Mouse (Mus musculus) B cell, adult 2 months (primary cell): ENCODE results near the gene Senp7.
A peak's percentile ranks its signal among the peaks of the same experiment; 100 is the strongest.
"Not testable (repeated sequence)": the region's sequence is repeated elsewhere in the genome, so short reads cannot be mapped to it uniquely, and the experiment has no call there.

Source experiments
- DNase-seq, 2 experiments: peaks; one replicate each; pipeline ENCODE4 v3.0.0; 2022

The Senp7 gene

GRCm38 (mm10) chr16:56048038-56048437 lies at the start of gene Senp7:
Gene Senp7, plus strand, starts transcription at chr16:56048338.
- not testable (repeated sequence) for DNase-seq

- DNase-seq: no peak
These were observed 41.3 kb upstream of the Senp7 start for GRCm38 (mm10) chr16:56006798-56007197.

- no peak for DNase-seq
These were observed 39.3 kb upstream of the Senp7 start for GRCm38 (mm10) chr16:56008862-56009261.

- DNase-seq: no peak
These were observed 35.1 kb upstream of the Senp7 start for GRCm38 (mm10) chr16:56012789-56013743.

- no peak for DNase-seq
These were observed 34.1 kb upstream of the Senp7 start for GRCm38 (mm10) chr16:56014076-56014475.

GRCm38 (mm10) chr16:56019660-56020059 lies 28.5 kb upstream of the Senp7 start:
- no peak for DNase-seq

- no peak for DNase-seq
These were observed 20.1 kb upstream of the Senp7 start for GRCm38 (mm10) chr16:56027854-56028629.

- DNase-seq: no peak
These were observed 19.2 kb upstream of the Senp7 start for GRCm38 (mm10) chr16:56028722-56029551.

GRCm38 (mm10) chr16:56029661-56030082 lies 18.5 kb upstream of the Senp7 start, which contains the start of gene Pcnp:
Gene Pcnp, minus strand, starts transcription at chr16:56029739.
- DNase-seq: peak; percentile 98

GRCm38 (mm10) chr16:56034566-56034965 lies 13.6 kb upstream of the Senp7 start:
- DNase-seq: no peak

GRCm38 (mm10) chr16:56036501-56036900 lies 11.6 kb upstream of the Senp7 start:
- DNase-seq: no peak

- peak; percentile 96 to 98 for DNase-seq
These were observed 10.8 kb upstream of the Senp7 start, which contains the start of gene Trmt10c for GRCm38 (mm10) chr16:56037138-56038010. Gene Trmt10c, minus strand, starts transcription at chr16:56037819.

- DNase-seq: no peak
These were observed 10.0 kb upstream of the Senp7 start for GRCm38 (mm10) chr16:56038090-56038489.

GRCm38 (mm10) chr16:56055911-56056310 lies 7.8 kb downstream of the Senp7 start:
- no peak for DNase-seq

GRCm38 (mm10) chr16:56056944-56057590 lies 8.9 kb downstream of the Senp7 start:
- DNase-seq: no peak

- no peak for DNase-seq
These were observed 10.0 kb downstream of the Senp7 start for GRCm38 (mm10) chr16:56058151-56058550.

- DNase-seq: peak; percentile 71 to 74
These were observed 14.0 kb downstream of the Senp7 start for GRCm38 (mm10) chr16:56061995-56062594.

- no peak for DNase-seq
These were observed 14.8 kb downstream of the Senp7 start for GRCm38 (mm10) chr16:56062981-56063380.

GRCm38 (mm10) chr16:56064334-56064990 lies 16.3 kb downstream of the Senp7 start:
- DNase-seq: peak; percentile 68 to 69

- no peak for DNase-seq
These were observed 18.0 kb downstream of the Senp7 start for GRCm38 (mm10) chr16:56066113-56066512.
